Mouse (Mus musculus): Measurements from ENCODE around the gene Prkca.

- TF ChIP-seq POLR2A (IDR thresholded peaks at IDR 0.05; ENCODE audit: borderline replicate concordance, insufficient read depth, low read length): no peak
- TF ChIP-seq CTCF (IDR thresholded peaks at IDR 0.05; ENCODE audit: borderline replicate concordance, insufficient read depth, low read depth, low read length): no peak
These were observed 9.9 kb downstream of the Prkca start for GRCm38 (mm10) chr11:108333583-108334379.

Measured in cerebellum, adult 2 months (tissue).